Mouse (Mus musculus): ENCODE measurements around the gene Inpp4a. TPM values are rescaled to one million over a fixed set of nuclear protein-coding genes. Genes with fewer than 3 reads are reported as not detected.

Inpp4a gene
- total RNA-seq, 2 experiments from 2014 or later = 214 to 217 TPM

- intact Hi-C loops (cut with DNase I) = loop anchor here (5.0 kb wide), 2 partner anchors 34 to 50 kb away; no protein-coding TSS in a partner anchor
- no peak overlapping the region for H3K27ac ChIP-seq
Observed at GRCm38 (mm10) chr1:37302801-37303200, 3.1 kb downstream of the Inpp4a start.

GRCm38 (mm10) chr1:37305691-37306287, 6.1 kb downstream of the Inpp4a start:
- Histone ChIP-seq H3K4me3 (no peak overlapping the region), H3K27ac (no peak overlapping the region)
- no peak for DNase-seq (ENCODE audit: extremely low spot score in 1 of 2, low spot score in 2 of 2)
- intact Hi-C loops (cut with DNase I) = no loop called here
- TF ChIP-seq CTCF (IDR thresholded peaks at IDR 0.05) = no peak

More at GRCm38 (mm10) chr1:37302801-37303200, 3.1 kb downstream of the Inpp4a start:
- TF ChIP-seq CTCF (IDR thresholded peaks at IDR 0.05) = no peak
- no peak overlapping the region for H3K4me3 ChIP-seq
- no peak for DNase-seq (ENCODE audit: extremely low spot score in 1 of 2, low spot score in 2 of 2)

GRCm38 (mm10) chr1:37307586-37307985, 7.9 kb downstream of the Inpp4a start:
- intact Hi-C loops (cut with DNase I) = no loop called here
- Histone ChIP-seq H3K4me3 (no peak overlapping the region), H3K27ac (no peak overlapping the region)
- DNase-seq (ENCODE audit: extremely low spot score in 1 of 2, low spot score in 2 of 2) = no peak
- no peak for TF ChIP-seq CTCF (IDR thresholded peaks at IDR 0.05)

- intact Hi-C loops (cut with DNase I) = no loop called here
Observed at GRCm38 (mm10) chr1:37308021-37308742, 8.5 kb downstream of the Inpp4a start.

GRCm38 (mm10) chr1:37308743-37309100, 9.1 kb downstream of the Inpp4a start:
- DNase-seq (ENCODE audit: extremely low spot score in 1 of 2, low spot score in 2 of 2) = no peak
- TF ChIP-seq CTCF (IDR thresholded peaks at IDR 0.05) = no peak
- H3K4me3 ChIP-seq = no peak overlapping the region
- intact Hi-C loops (cut with DNase I) = no loop called here
- H3K27ac ChIP-seq = no peak overlapping the region

More at GRCm38 (mm10) chr1:37308021-37308742, 8.5 kb downstream of the Inpp4a start:
- no peak overlapping the region for H3K4me3 ChIP-seq
- no peak for TF ChIP-seq CTCF (IDR thresholded peaks at IDR 0.05)
- no peak for DNase-seq (ENCODE audit: extremely low spot score in 1 of 2, low spot score in 2 of 2)
- no peak overlapping the region for H3K27ac ChIP-seq

- no peak for DNase-seq (ENCODE audit: extremely low spot score in 1 of 2, low spot score in 2 of 2)
- intact Hi-C loops (cut with DNase I) = no loop called here
- TF ChIP-seq CTCF (IDR thresholded peaks at IDR 0.05) = no peak
- Histone ChIP-seq H3K4me3 (no peak overlapping the region), H3K27ac (no peak overlapping the region)
Observed at GRCm38 (mm10) chr1:37309939-37310515, 10.4 kb downstream of the Inpp4a start.

- Histone ChIP-seq H3K4me3 (no peak overlapping the region), H3K27ac (no peak overlapping the region)
- no peak for TF ChIP-seq CTCF (IDR thresholded peaks at IDR 0.05)
- intact Hi-C loops (cut with DNase I) = no loop called here
- DNase-seq (ENCODE audit: extremely low spot score in 1 of 2, low spot score in 2 of 2) = no peak
Observed at GRCm38 (mm10) chr1:37314338-37314737, 14.7 kb downstream of the Inpp4a start.

GRCm38 (mm10) chr1:37317644-37318285, 18.1 kb downstream of the Inpp4a start:
- TF ChIP-seq CTCF (IDR thresholded peaks at IDR 0.05) = no peak
- Histone ChIP-seq H3K4me3 (no peak overlapping the region), H3K27ac (no peak overlapping the region)
- no peak for DNase-seq (ENCODE audit: extremely low spot score in 1 of 2, low spot score in 2 of 2)
- intact Hi-C loops (cut with DNase I) = no loop called here

GRCm38 (mm10) chr1:37318558-37318957, 18.9 kb downstream of the Inpp4a start:
- intact Hi-C loops (cut with DNase I) = no loop called here
- TF ChIP-seq CTCF (IDR thresholded peaks at IDR 0.05) = no peak
- H3K4me3 ChIP-seq = no peak overlapping the region
- H3K27ac ChIP-seq = no peak overlapping the region
- no peak for DNase-seq (ENCODE audit: extremely low spot score in 1 of 2, low spot score in 2 of 2)

- no peak overlapping the region for H3K27ac ChIP-seq
- no peak for TF ChIP-seq CTCF (IDR thresholded peaks at IDR 0.05)
- DNase-seq (ENCODE audit: extremely low spot score in 1 of 2, low spot score in 2 of 2) = no peak
- no peak overlapping the region for H3K4me3 ChIP-seq
- intact Hi-C loops (cut with DNase I) = no loop called here
Observed at GRCm38 (mm10) chr1:37322690-37323089, 23.0 kb downstream of the Inpp4a start.

GRCm38 (mm10) chr1:37323208-37323607, 23.5 kb downstream of the Inpp4a start:
- Histone ChIP-seq H3K27ac (no peak overlapping the region), H3K4me3 (no peak overlapping the region)
- intact Hi-C loops (cut with DNase I) = no loop called here
- TF ChIP-seq CTCF (IDR thresholded peaks at IDR 0.05) = no peak
- no peak for DNase-seq (ENCODE audit: extremely low spot score in 1 of 2, low spot score in 2 of 2)

GRCm38 (mm10) chr1:37324569-37324968, 24.9 kb downstream of the Inpp4a start:
- Histone ChIP-seq H3K27ac (no peak overlapping the region), H3K4me3 (no peak overlapping the region)
- DNase-seq (ENCODE audit: extremely low spot score in 1 of 2, low spot score in 2 of 2) = no peak
- intact Hi-C loops (cut with DNase I) = no loop called here
- TF ChIP-seq CTCF (IDR thresholded peaks at IDR 0.05) = no peak

Measured in left cerebral cortex, adult 2 months (tissue).